Mouse (Mus musculus) heart, adult 18-20 months (tissue): ENCODE results near the gene Hmgcr. TPM values are rescaled to one million over a fixed set of nuclear protein-coding genes. Genes with fewer than 3 reads are reported as not detected.
"Not testable (repeated sequence)": the region's sequence is repeated elsewhere in the genome, so short reads cannot be mapped to it uniquely, and the experiment has no call there.

Experiments
- DNase-seq, 2 experiments: peaks; one replicate each; pipeline ENCODE4 v3.0.0; 2021 to 2022; ENCODE audit warnings: mixed read lengths in 1 of 2
- total RNA-seq, 2 experiments: library from RNA; stranded (reverse); gene quantifications; 2 replicates each; pipeline ENCODE4 v1.2.3; 2021

Hmgcr gene
- total RNA-seq, 2 experiments from 2014 or later, result 9.1 to 9.2 TPM

DNA sequence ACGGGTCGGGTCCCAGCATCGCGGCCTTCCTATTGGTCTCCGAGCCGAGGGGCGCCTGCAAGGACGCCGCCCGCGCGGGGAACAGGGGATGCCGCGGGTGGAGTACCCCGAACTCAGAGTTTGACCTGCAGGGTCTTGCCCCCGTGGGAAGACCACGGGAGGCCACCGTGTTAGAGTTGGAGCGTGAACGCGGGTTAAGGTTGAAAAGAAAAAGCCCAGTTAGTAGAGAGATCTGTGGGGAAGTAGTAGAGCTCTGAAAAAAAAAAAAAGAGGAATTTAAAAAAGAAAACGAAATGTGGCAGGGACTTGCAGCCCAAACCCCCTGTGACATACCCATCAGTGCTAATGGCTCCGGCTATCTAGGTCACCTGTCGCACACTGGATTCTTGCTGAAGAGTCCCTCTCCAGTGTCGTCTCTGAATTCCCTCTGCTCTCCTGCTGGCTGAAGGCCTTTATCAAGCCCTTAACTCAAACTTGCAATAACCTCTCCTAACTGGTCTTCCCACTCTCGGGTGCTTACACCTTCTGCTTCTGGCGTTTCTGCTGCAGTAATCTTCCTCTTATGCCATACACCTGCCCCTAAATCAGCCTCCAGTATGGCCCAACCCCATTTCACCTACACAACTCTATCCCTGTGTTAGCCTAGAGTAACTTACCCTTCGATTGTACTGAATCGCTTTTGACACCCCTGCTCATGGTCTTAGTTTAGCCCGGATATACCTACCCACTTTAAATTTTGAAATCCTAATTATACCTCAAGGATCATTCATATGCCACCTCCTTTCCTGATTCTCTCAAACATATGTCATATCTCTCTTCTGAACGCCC lies 556 bp upstream of the Hmgcr start:
- DNase-seq, result no peak

DNA sequence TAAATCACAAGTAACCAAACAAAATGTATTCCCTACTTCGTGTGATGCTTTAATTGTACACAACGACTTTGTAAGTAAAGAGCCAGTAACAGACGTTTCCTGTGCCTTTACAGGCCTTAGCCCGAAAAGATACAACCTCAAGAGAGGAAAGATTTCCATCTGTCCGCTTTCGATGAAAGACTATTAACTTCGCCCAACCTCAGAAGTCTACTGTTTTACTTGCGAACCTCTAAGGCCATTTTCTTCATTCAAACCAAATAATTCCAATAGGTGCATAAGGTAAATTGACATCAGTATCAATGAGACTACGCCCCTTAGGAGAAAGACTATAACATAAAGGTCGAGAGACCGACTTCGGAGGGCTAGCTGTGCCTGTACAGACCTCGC lies 724 bp downstream of the Hmgcr start:
- DNase-seq, result no peak

DNA sequence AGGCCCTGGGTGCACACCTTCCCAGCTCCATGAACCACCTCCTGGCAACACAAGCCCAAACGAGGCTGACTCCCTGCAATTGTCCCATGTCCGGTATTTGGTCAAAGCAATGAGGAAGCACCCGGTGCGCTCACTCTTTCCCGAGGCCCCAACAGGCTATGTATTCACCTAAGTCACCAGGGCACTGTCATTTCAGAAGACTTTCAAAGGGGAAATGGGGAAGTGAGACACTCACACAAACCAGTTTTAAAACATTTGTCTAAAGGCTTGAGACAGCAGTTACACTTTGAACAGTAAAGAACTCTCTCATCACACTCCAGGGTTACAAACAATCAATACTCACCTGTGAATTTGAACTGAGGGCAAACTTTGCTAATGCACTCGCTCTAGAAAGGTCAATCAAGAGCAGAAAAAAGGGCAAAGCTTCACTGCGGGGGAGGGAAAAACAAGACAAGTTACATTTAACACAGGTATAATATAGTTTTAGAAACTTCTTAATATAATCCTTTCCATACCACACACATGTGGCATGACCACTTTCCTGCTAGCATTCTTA lies 6.2 kb downstream of the Hmgcr start:
- DNase-seq, result no peak

DNA sequence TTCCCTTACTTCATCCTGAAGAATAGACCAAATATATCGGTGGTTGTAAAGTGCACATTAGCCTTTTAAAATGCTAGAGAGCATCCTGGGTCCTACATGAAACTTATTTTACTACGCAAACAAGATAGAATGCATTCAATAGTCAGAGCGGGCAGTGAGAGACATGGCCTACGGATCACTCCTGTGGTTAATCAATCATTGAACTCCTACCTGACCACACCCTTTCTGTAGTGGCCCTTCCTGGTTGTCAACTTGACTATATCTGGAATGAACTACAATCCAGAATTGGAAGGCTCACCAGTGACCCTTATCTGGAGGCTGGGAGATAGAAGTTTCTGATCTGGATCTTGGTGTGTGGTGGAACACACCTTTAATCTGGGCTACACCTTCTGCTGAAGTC lies 7.6 kb downstream of the Hmgcr start:
- not testable (repeated sequence) for DNase-seq

DNA sequence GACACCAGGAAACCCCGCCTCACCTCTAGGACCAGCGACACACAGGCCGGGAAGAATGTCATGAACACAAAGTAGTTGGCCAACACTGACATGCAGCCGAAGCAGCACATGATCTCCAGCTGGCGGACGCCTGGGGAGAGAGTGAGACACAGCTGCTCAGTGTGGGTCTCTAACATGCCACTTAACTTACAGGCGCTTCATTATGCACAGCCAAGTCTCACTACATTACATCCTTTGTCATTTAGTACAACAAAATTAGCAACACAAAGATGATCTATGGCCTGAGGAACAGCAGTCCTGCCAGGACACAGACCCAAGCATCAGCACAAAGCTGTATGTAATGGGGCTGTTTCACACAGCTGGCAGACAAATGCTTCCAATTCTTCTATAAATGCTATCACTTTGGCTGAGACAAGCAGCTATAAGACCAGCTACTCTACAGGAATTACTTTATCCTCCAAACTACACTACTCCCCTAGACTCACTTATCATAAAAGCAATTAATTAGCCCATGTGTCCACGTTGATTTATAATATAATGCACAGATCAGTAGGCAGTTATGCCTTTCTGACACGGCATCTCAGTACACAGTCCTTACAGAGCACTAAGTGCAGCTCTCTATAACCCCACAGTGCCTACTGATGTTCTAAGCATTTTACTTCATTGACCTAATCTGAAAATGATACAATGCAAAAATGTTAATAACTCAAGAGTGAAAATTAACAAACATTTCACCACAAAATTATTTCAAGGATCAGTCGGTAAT lies 10.5 kb downstream of the Hmgcr start:
- peak; percentile 21 to 25 for DNase-seq

DNA sequence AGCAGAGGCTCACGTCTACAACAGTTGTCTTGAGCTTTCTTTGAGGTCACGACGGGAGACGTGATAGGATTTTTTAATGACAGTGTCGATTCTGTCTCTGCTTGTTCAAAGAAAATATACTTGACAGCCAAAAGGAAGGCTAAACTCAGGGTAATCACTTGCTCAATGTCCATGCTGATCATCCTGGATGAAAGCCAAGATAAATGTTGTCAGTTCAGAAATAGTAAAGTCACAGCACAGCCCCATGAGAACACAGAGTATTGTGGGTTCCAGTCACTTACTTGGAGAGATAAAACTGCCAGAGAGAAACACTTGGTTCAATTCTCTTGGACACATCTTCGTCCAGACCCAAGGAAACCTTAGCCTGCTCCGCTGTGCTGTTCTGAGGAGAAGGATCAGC lies 11.8 kb downstream of the Hmgcr start:
- no peak for DNase-seq

DNA sequence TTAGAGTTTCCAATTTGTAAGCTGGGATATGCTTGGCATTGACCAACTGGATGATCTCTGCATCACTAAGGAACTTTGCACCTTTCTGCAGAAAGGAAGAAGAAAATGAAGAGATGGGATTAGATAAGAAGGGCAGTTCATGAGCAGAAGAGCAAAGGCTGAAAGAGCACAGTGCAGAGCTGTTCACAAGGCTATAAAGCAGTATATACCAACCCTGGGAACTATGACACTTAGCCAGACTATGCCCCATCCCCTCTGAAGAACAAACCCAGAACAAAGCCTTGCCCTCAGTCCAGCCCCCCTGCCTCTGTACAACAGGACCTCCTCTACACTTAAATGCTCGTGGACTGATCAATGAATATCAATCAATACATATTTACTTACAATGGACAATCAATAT lies 14.1 kb downstream of the Hmgcr start:
- DNase-seq, result no peak

DNA sequence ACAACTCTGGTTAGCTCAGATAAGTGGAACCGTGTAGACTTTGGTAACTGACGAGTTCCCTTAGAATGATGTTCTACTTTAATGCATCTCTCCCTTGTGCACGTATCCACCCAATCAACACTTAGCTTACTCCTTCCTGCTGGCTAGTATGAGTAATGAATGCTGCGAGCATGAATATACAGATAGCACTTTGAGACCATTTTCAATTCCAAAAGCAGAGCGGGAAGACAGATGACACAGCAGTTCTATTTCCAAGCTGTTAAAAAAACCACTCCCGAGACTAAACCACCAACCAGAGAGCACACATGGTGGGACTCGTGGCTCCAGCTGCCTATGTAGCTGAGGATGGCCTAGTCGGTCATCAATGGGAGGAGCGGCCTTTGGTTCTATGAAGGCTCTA lies 17.7 kb downstream of the Hmgcr start:
- no peak for DNase-seq

DNA sequence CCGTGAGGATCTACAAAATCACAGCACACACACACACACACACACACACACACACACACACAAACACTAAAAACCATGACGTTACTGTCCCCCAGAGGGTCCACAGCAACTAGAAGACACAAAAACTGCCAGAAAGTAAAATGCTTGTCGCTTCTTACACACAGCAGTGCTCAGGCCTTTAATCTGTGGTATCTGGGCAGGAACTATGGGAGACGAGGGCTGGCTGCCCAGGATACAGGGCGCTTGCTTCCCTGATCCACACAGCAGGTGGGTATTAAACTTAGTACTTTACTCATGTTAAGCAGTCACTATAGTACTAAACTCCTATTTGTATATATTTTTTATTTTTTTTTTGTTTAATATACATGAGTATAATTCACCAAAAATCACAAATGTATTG lies 24.9 kb downstream of the Hmgcr start:
- no peak for DNase-seq

DNA sequence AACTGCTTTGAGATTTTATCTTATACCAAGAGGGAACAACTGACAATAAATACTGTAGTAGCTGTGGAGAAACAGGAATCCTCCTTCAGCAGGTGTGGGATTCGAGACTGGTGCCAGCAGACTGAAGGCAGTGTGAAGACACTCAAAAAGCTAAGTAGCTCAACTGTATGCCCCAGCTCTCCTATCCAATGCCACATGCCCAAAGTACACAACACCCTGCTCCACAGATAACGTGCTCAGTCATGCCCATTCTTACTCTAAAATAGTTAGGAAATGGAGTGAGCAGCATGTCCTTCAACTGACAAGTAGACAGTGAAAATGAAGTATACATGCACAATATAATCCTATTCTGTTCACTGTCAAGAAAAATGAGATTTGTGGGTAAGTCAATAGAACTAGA lies 26.6 kb downstream of the Hmgcr start:
- no peak for DNase-seq

DNA sequence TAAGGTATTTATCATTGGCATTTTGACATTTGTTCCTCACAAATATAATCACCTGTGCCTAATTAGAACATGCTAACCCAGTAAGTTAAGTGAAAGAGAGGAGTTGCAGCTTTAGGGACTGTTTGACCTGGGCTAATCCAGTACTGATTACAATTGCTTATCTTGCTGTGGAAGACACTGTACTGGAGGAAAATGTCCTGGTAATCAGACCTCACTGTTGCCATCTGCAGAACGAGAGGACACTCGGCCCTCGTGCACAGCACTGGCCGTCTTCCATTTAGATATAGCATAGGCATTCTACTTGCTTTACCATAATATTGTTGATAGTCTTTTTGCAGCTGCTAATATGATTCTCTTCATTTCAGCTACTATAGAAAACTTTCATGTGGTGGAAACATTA lies 40.3 kb downstream of the Hmgcr start:
- DNase-seq, result no peak

DNA sequence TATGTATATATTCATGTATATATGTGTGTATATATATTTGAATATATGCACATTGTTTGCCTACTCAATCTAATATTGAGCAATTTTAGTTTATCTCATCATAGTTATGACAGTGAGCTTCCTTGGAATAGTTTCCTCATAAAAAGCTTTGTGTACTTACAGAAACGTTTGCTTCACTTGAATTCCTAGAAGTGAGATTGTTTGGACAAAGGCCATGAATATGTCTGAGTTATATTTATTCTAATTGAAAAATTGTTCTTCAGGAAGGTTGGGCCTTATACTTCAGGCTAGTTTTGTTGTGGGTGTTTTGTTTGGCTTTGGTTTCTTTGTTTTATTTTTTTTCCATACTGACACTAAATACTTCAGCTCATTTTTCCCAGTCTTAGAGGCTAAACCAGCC lies 49.8 kb downstream of the Hmgcr start:
- DNase-seq, result no peak

DNA sequence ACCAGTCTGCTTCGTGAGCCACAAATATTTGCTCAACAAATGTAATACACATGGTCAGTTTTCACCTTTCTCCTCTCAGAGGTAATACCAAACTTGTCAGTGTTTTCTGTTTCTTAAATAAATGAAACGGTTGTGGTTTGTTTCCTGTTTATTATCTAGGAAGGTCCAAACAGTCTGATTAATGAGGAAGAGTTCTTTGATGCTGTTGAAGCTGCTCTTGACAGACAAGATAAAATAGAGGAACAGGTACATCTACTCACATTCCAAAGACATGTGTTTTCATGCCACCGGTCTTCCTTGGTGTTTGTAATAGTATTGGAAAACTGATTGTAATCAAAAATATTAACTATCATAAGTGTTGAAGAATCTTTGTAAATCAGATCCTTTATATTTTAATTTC lies 56.1 kb downstream of the Hmgcr start:
- no peak for DNase-seq

DNA sequence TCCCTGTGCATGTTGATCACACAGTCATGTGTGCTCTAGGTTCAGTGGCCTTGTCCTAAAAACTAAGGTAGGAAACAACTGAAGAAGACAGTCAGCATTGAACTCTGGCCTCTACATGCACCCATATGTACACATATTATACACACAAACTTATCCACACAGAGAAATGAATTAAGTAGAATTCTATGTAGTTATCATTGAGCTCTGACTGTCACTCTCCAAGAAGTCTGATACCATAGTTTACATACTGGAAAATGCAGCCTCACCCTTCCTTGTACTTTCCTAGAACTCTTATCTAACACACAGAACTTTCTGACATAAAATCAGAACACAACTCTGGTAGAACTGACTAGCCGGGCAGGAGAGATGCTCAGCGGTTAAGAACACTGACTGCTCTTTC lies 66.5 kb downstream of the Hmgcr start:
- no peak for DNase-seq

DNA sequence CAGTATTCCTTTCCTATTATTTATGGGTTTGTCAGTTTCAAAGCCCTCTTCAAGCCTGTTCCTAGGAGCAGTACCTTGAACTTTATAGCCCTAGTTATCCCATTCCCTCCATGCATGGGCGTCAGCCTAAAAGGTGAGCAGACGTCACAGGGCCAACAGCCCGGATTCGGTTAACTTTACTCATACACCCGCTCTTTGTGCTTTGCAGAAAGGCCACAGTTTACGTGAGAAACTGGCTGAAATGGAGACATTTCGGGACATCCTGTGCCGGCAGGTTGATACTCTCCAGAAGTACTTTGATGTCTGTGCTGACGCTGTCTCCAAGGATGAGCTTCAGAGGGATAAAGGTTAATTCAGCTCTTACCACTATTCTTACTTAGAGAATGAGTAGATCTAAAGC lies 71.6 kb downstream of the Hmgcr start:
- DNase-seq, result no peak

Other genes with a start within 250 kb of the Hmgcr start
- gene Ankdd1b, start 199.7 kb downstream of the Hmgcr start, total RNA-seq, result under 1 TPM; 0.65 to 0.80 TPM
- gene Gm17622, start 180.2 kb downstream of the Hmgcr start, total RNA-seq, result not detected
- 1 to 10 TPM; 3.8 to 4.9 TPM for gene Polk, start 128.4 kb downstream of the Hmgcr start, total RNA-seq
- gene Col4a3bp, start 128.3 kb downstream of the Hmgcr start, total RNA-seq, result 10 to 100 TPM; 37.3 to 39.6 TPM
- gene Ankrd31, start 77.3 kb upstream of the Hmgcr start, total RNA-seq, result not detected